Mouse (Mus musculus) thymus, postnatal 25 days (tissue): ENCODE measurements around the gene Gm10230.
"Not testable (repeated sequence)": the region's sequence is repeated elsewhere in the genome, so short reads cannot be mapped to it uniquely, and the experiment has no call there.

Experiments
- DNase-seq: peaks from one replicate; pipeline ENCODE4 v3.0.0; 2022

Gene Gm10230

GRCm38 (mm10) chrX:27494782-27495181 is at the start of gene Gm10230:
Gene Gm10230, minus strand, starts transcription at chrX:27494882.
- DNase-seq, result not testable (repeated sequence)
